Mouse (Mus musculus): ENCODE measurements around the gene Pde6g.

- TF ChIP-seq POLR2A (IDR thresholded peaks at IDR 0.05; ENCODE audit: low read depth, low read length) (no peak), CTCF (IDR thresholded peaks at IDR 0.05; ENCODE audit: extremely low read depth, insufficient read depth, insufficient read length, insufficient replicate concordance) (no peak)
Observed at GRCm38 (mm10) chr11:120492878-120493203, 39.5 kb upstream of the Pde6g start.

All from spleen, adult 2 months (tissue).